In the genomic region with DNA sequence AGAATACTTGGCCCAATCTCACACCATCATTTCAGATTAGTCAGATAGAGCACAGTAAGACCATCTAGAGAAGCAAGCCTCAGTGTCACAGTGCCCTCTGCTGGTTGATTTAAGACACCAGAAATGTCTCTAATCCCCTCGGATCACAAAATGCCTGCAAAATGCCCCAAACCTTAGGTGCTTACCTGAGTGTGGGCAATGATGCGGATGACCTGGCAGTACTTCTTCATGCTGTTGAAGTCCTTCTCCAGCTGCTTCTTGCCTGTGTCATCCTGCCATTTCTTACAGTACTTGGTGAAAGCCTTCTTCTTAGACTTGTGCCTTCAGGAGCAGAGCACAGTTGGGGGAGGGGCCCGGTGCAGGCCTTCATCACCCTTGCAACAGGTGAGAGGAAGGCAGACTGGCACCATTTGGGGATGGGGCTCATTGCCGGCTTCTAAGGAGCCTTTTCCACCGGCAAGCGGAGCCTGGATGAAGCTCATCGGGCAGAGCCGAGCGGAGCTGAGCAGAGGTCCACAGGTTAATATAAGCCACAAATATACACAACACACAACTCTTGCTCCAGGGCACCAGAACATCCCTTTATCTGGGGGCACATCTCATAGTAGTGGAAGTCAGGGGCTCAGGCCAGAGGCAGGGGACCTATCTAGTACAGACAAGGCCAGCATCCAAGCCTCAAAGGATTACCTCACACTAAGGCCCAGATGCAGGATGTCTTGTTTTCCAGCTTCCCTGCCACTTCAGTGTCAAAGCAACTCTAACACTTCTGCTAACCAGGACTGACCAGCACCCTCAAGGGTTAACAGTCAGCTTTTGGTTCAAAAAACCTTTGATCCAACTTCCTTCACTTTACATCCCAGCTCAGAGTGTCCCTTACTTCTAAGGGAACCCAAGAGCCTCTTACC, we compare ENCODE assay signal across 8 mouse cellular contexts. TPM values are rescaled to one million over a fixed set of nuclear protein-coding genes. Genes with fewer than 3 reads are reported as not detected.
DNase-seq lines count a peak whose midpoint lies in the region; ATAC-seq and TF ChIP-seq lines count a peak whose summit lies in the region.

No protein-coding gene starts in this region.

- TF ChIP-seq CTCF in brain, embryonic 14.5 days (IDR thresholded peaks at IDR 0.05; ENCODE audit: borderline replicate concordance, extremely low read depth, insufficient read depth, insufficient read length): peak; percentile 74; the same call in 1 of the 2 replicates

- WGBS in neural tube, embryonic 11.5 days: 66% methylated on average over 9 of the region's 9 CpGs
- WGBS in heart, embryonic 15.5 days: 50% methylated on average over 9 of the region's 9 CpGs

- H3K4me2 ChIP-seq in neural tube, embryonic 11.5 days (ENCODE audit: low read depth): peak overlapping the region; percentile 88
- H3K4me2 ChIP-seq in heart, embryonic 15.5 days: peak overlapping the region; percentile 77

- H3K4me3 ChIP-seq in neural tube, embryonic 11.5 days (ENCODE audit: low read depth, low read length): peak overlapping the region; percentile 80
- H3K4me3 ChIP-seq in heart, embryonic 15.5 days: peak overlapping the region; percentile 87

- no peak for ATAC-seq in neural tube, embryonic 11.5 days (ENCODE audit: insufficient read depth, low FRiP score, low TSS enrichment)
- no peak for ATAC-seq in heart, embryonic 15.5 days (replicated peaks; ENCODE audit: insufficient number of reproducible peaks, insufficient read depth, low FRiP score, low read depth)

- peaks cover 10% of the 10 kb centered on the region; the same call in 1 of the 2 replicates for H3K4me1 ChIP-seq in neural tube, embryonic 11.5 days (ENCODE audit: control insufficient read depth, insufficient read depth, low read length)
- H3K4me1 ChIP-seq in heart, embryonic 15.5 days (replicated peaks): peaks cover 52% of the 10 kb centered on the region

- no peak overlapping the region for H3K27ac ChIP-seq in neural tube, embryonic 11.5 days (ENCODE audit: low read depth, low read length)
- no peak overlapping the region for H3K27ac ChIP-seq in heart, embryonic 15.5 days

- H3K9me3 ChIP-seq in neural tube, embryonic 11.5 days (ENCODE audit: control insufficient read depth, low read length): no peaks in the 10 kb centered on the region
- no peaks in the 10 kb centered on the region for H3K9me3 ChIP-seq in heart, embryonic 15.5 days (replicated peaks)

- H3K27me3 ChIP-seq in neural tube, embryonic 11.5 days (ENCODE audit: control insufficient read depth, insufficient read depth, low read length): no peaks in the 10 kb centered on the region
- H3K27me3 ChIP-seq in heart, embryonic 15.5 days: no peaks in the 10 kb centered on the region

- no peak for TF ChIP-seq POLR2A in brain, embryonic 14.5 days (IDR thresholded peaks at IDR 0.05; ENCODE audit: borderline replicate concordance, extremely low read depth, insufficient read depth, insufficient read length, poor library complexity, severe bottlenecking)

- peaks cover 21% of the 10 kb centered on the region for H3K36me3 ChIP-seq in neural tube, embryonic 11.5 days (ENCODE audit: control insufficient read depth, insufficient read depth, low read length)
- H3K36me3 ChIP-seq in heart, embryonic 15.5 days: peaks cover 53% of the 10 kb centered on the region

- DNase-seq in neural tube, embryonic 11.5 days (ENCODE audit: low spot score): peak; percentile 56
- no peak for DNase-seq in neural tube, embryonic 10.5 days (ENCODE audit: extremely low spot score, low spot score)
- peak; percentile 85 for DNase-seq in brain, embryonic 14.5 days (ENCODE audit: low read depth)
- DNase-seq in liver: peak; percentile 53
- DNase-seq in retina, embryonic 14.5 days (ENCODE audit: low spot score): peak; percentile 61
- DNase-seq in spleen, postnatal 4 days (ENCODE audit: low spot score in 2 of 2): no peak
- DNase-seq in layer of hippocampus, postnatal 25 days (ENCODE audit: extremely low spot score in 1 of 2, low spot score in 1 of 2): no peak

- peak overlapping the region; percentile 87 for H3K9ac ChIP-seq in neural tube, embryonic 11.5 days (ENCODE audit: low read length)
- peak overlapping the region; percentile 86 for H3K9ac ChIP-seq in heart, embryonic 15.5 days

RNA-seq across cellular contexts. Expression of a gene that starts 10.2 kb away (rescaled TPM):
- polyA plus RNA-seq in neural tube, embryonic 11.5 days (2014; fragmentation: Nextera tagmentation; extraction: Ambion mirVana): 8.7 TPM in 2 replicates
- 64.7 and 75.5 TPM in 2 replicates for polyA plus RNA-seq in brain, embryonic 14.5 days (2012; rRNA removed)
- polyA plus RNA-seq in heart, embryonic 15.5 days (2015; fragmentation: Nextera tagmentation; extraction: Ambion mirVana): 38.0 and 42.9 TPM in 2 replicates
- 100 to 1,000 TPM; 387 to 409 TPM for total RNA-seq in layer of hippocampus, postnatal 25 days (2021)

RNA-seq across cellular contexts. Expression of a gene that starts 10.7 kb away (rescaled TPM):
- polyA plus RNA-seq in neural tube, embryonic 11.5 days (2014; fragmentation: Nextera tagmentation; extraction: Ambion mirVana): 1,003 and 1,056 TPM in 2 replicates
- 770 and 873 TPM in 2 replicates for polyA plus RNA-seq in brain, embryonic 14.5 days (2012; rRNA removed)
- 565 and 609 TPM in 2 replicates for polyA plus RNA-seq in heart, embryonic 15.5 days (2015; fragmentation: Nextera tagmentation; extraction: Ambion mirVana)
- total RNA-seq in layer of hippocampus, postnatal 25 days (2021): 100 to 1,000 TPM; 494 to 606 TPM

RNA-seq across cellular contexts. Expression of a gene that starts 52.0 kb away (rescaled TPM):
- 35.7 and 36.0 TPM in 2 replicates for polyA plus RNA-seq in neural tube, embryonic 11.5 days (2014; fragmentation: Nextera tagmentation; extraction: Ambion mirVana)
- 49.3 and 55.3 TPM in 2 replicates for polyA plus RNA-seq in brain, embryonic 14.5 days (2012; rRNA removed)
- polyA plus RNA-seq in heart, embryonic 15.5 days (2015; fragmentation: Nextera tagmentation; extraction: Ambion mirVana): 25.0 and 33.6 TPM in 2 replicates
- 10 to 100 TPM; 25.1 to 33.8 TPM for total RNA-seq in layer of hippocampus, postnatal 25 days (2021)

Comparison
In these comparisons a context has a peak if more than half of its experiments do, and no peak if none do; other contexts are left out.
1. DNase-seq: peak in neural tube, embryonic 11.5 days (single experiment), brain, embryonic 14.5 days (single experiment), liver (single experiment) and retina, embryonic 14.5 days (single experiment); none in neural tube, embryonic 10.5 days (single experiment), spleen, postnatal 4 days (0 of 2) and layer of hippocampus, postnatal 25 days (0 of 2).